Mouse (Mus musculus) liver, adult (tissue): ENCODE data around the gene Arhgap18.

Experiments
- GATA4 ChIP-seq: IDR thresholded peaks from 2 replicates; pipeline ENCODE4 v1.6.1; 2014; ENCODE audit warnings: mild to moderate bottlenecking, low read length; ENCODE audit not compliant: insufficient replicate concordance

The Arhgap18 gene

GRCm38 (mm10) chr10:26771938-26772623 is 18.9 kb downstream of the Arhgap18 start:
- no peak; the same call in 1 of the 2 replicates for TF ChIP-seq GATA4

- TF ChIP-seq GATA4, result no peak
Measured at GRCm38 (mm10) chr10:26772624-26773540, 19.7 kb downstream of the Arhgap18 start.

GRCm38 (mm10) chr10:26773541-26773940 is 20.3 kb downstream of the Arhgap18 start:
- no peak for TF ChIP-seq GATA4

GRCm38 (mm10) chr10:26774266-26774665 is 21.0 kb downstream of the Arhgap18 start:
- TF ChIP-seq GATA4, result no peak

- no peak for TF ChIP-seq GATA4
Measured at GRCm38 (mm10) chr10:26776443-26776842, 23.2 kb downstream of the Arhgap18 start.

GRCm38 (mm10) chr10:26780581-26780980 is 27.4 kb downstream of the Arhgap18 start:
- TF ChIP-seq GATA4, result no peak

- no peak for TF ChIP-seq GATA4
Measured at GRCm38 (mm10) chr10:26789680-26790079, 36.5 kb downstream of the Arhgap18 start.

GRCm38 (mm10) chr10:26791810-26792209 is 38.6 kb downstream of the Arhgap18 start:
- no peak for TF ChIP-seq GATA4

GRCm38 (mm10) chr10:26793013-26793412 is 39.8 kb downstream of the Arhgap18 start:
- no peak for TF ChIP-seq GATA4

GRCm38 (mm10) chr10:26796432-26797286 is 43.4 kb downstream of the Arhgap18 start:
- TF ChIP-seq GATA4, result no peak

- TF ChIP-seq GATA4, result no peak
Measured at GRCm38 (mm10) chr10:26797287-26797672, 44.1 kb downstream of the Arhgap18 start.

- TF ChIP-seq GATA4, result no peak
Measured at GRCm38 (mm10) chr10:26798752-26799411, 45.7 kb downstream of the Arhgap18 start.

GRCm38 (mm10) chr10:26799562-26800051 is 46.4 kb downstream of the Arhgap18 start:
- TF ChIP-seq GATA4, result peak; percentile 50; the same call in 1 of the 2 replicates

- no peak for TF ChIP-seq GATA4
Measured at GRCm38 (mm10) chr10:26804351-26804983, 51.2 kb downstream of the Arhgap18 start.
